Mouse (Mus musculus): ENCODE measurements around the gene Ctdspl.

Gene Ctdspl

DNA sequence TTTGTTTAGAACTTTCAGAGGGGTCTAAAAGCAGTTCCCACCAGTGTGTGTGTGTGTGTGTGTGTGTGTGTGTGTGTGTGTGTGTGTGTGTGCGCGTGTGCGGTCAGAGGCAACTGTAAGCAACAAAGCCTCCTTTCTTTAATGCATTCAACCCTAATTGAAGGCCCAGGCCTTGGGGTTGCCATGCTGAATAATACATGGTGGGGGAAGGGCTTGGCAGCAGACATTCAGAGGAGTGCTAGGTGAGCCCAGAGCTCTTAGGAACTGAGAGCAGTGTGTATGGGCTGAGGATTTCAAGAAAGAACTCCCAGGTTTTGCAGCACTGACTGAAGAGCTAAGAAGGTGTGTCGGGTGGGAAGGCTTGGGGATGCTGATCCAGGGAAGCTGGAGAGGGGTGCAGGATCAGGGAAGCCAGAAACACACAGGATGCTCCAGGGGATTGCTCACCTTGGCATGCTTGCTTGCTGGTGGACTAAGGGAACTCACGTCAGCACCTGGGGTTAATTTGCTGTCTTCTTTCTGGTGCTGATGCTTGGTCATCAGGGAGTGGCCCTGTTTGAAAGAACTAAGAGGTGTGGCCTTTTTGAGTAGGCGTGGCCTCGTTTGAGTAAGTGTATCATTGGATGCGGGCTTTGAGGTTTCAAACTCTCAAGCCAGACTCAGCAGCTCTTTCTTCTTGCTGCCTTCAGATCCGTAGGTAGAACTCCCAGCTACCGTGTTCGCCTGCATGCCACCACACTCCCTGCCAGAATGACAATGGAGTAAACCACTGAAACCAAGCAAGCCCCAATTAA, 62.7 kb downstream of the Ctdspl start:
- DNase-seq (ENCODE audit: low spot score): no peak

DNA sequence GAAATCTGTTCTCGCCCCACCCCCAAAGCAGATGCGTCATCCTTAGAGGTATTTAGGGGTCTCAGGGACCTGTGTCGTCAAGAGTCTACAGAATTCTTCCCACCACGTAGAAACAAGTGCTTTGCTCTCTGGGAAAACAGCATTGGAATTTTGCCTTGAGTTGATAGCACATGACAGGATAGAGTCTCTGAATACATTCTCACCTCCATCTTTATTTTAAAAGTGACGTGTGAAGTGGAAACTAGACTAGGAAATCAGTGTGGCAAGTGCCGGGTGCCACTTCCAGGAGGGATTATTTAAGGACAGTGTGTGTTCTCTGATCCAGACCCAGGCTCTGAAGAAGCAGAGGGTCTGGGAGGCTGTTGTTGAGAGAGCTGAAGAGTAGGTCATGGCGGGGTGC, 64.2 kb downstream of the Ctdspl start:
- no peak for DNase-seq (ENCODE audit: low spot score)

DNA sequence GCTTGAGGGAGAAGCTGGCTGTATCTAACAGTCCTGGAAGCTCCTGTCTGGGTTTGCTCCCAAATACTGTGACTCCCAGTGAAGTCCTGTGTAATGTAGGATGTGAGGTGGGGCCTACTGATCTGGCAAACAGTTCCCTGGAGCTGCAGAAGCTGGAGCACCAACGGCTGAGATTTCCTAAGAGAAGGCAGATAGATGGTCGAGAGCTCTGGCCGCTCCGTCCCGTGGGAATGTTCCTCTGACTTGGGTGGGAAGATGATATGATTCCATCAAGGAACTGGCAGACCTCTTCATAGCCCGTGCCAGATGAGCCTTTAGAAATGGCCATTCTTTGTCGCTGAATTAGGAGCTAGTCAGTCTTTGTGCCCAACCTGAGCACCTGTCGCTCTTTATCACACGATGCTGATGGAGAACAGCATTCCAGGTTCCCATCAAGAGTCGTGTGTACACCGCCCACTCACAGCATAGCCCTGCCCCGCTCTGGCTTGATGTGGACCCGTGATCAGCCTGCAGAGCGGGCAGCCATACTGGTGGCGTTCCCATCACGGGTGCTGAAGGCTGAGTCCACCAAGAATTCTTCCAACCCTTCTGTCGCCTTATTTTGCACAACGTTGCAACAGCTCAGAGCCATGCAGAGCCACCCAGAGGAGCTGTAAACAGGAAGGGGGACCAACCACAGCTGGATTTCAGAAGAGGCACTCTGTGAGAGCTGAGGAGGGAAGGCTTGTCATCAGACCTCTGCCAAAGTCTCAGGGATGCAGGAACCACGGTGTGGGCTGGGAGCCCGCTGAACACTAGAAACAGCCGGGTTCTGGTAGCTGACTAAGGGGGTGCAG, 65.7 kb downstream of the Ctdspl start:
- DNase-seq (ENCODE audit: low spot score): no peak

DNA sequence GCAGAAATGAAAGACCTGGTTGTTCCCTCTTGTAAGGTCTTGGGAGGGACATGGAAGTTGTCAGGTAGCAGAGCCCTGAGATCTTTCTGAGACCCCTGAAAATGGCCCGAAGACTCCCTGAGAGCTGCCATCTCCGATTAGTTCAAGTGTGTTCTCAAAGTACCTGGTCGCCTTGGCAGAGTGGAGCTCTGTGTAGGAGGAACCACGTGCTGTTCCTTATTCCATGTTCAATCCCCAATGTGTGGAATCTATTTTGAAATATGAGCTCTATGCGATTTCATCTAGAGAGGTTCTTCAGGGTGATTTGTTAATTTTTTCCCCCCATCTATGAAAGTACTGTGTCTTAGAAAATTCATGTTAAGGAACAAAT, 66.3 kb downstream of the Ctdspl start:
- DNase-seq (ENCODE audit: low spot score): no peak

DNA sequence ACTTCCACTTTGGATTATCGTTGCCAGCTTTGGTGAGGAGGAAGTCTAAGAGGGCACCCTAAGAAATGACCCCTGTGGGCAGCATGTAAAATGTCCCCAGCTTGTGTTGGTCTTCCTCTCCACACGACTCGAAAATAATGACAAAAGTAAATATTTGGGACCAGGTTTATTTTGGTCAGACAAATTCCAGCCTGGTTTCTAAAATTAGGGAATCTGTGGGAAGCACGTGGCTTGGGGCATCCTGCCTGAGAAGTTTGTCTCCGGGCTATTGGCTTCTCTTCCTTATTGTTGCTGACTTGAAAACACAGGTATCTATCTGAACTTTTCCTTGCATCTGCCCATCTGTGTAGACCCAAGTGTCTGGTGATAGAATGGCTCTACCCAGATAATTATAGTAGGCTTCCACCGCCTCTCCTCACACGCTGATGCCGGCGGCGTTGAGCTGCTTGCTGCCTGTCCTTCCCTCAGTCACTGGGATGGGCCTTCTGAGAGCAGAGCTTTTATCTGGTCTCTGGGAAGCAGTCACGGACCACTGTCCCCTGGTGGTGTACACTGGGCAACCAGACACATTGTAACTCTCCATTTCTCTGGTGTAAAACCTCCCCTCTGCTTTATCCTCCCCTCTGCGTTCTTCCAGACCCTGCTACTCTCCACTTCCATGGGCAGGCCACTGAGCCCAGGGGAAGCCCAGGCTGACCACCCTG, 68.4 kb downstream of the Ctdspl start:
- no peak for DNase-seq (ENCODE audit: low spot score)

DNA sequence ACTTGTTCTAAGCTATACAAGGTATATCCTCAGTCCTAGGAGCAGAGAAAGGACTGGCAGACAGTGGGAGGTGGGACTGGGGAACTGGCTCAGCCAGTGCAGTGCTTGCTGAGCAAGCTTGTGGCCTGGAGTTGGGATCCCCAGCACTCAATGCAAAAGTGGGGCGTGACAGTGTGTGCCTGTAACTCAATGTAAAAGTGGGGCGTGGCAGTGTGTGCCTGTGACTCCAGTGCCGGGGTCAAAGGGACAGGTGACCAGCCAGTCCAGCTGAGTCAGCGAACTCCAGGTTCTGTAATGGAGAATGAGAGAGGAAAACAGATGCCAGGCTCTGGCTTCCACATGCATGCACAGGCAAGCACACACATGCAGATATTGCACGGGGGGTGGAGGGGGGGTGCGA, 69.3 kb downstream of the Ctdspl start:
- DNase-seq (ENCODE audit: low spot score): no peak

DNA sequence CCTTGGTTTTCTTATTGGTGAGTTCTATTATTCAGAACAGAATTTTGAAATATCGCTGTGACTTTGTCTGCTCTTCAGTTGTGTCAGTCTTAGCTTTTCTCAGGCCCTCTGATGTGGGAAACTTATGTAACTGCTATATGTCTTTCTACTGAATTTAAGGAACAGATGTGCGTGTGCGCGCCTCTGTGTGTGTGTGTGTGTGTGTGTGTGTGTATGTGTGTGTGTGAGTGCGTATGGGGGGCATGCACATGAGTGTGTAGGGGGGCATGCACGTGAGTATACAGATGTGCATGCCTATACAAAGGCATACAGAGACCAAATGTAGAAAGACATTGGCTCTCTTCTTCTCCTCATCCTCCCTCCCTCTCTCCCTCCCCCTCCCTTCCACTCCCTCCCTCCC, 71.0 kb downstream of the Ctdspl start:
- DNase-seq (ENCODE audit: low spot score): no peak

DNA sequence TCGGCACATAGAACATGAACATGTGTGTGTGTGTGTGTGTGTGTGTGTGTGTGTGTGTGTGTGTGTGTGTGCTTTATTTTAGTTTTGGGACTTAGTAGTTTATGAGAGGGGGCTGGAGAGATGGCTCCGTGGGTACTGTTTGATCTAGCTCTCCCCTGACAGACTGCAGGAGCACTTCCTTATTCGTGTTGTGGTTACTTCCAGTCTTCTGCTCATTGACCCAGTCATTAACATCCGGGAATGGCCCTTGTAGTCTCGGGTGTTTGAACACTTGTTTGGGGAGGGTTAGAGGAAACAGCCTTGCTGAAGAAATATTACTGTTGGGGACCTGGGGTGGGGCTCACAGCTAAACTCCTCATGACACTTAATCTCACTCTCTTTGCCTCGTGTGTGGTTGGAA, 73.9 kb downstream of the Ctdspl start:
- DNase-seq (ENCODE audit: low spot score): no peak

DNA sequence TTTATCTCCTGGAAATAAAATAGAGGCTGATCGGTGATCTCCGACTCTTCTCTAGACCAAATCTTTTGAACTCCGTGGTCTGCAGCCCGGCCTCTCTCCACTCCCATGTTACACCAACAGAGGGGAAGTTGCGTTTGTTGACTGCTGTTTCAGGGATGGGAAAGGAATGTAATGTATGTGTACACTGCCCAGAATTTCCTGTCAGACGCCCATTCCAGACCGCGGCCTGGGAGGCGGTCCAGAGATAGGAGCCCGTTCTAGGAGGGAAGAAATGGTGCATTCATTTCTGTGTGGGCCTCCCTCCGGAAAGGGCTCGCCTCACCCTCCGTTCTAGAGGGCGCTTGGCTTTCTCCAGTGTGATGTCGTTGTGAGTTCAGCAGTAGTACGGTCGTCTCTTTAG, 76.0 kb downstream of the Ctdspl start:
- no peak for DNase-seq (ENCODE audit: low spot score)

DNA sequence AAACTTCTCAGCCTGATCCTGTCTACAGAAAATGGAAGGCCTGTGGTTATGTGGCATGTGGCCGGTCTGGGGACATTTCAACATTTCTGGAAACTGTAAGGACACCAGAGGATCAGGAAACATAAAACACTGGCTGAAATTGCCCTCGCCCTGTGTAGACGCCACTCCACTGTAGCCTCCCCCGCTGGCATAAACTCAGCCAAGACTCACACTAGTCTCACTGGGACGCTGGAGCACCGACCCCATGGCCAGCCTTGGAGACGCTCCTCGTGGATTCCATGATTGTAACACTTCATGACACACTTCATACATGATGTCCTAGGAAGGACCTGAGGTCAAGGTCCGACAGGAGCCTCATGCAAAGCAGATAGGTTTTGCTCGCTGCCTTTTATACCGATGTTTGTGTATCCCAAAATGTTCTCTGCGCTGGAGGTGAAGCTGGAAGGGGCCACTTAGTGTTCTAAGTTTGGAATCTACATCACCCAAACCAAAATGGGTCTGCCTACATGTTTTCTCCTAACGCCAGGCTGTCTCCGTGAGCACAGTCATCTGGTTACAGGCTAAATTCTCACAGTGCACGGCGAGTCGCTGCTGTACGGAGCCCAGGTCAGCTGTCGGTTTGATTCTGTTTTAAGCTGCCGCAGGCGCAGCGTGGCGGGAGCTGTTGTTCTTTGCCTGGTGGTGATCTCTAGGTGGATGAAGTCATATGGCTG, 77.9 kb downstream of the Ctdspl start:
- DNase-seq (ENCODE audit: low spot score): no peak

DNA sequence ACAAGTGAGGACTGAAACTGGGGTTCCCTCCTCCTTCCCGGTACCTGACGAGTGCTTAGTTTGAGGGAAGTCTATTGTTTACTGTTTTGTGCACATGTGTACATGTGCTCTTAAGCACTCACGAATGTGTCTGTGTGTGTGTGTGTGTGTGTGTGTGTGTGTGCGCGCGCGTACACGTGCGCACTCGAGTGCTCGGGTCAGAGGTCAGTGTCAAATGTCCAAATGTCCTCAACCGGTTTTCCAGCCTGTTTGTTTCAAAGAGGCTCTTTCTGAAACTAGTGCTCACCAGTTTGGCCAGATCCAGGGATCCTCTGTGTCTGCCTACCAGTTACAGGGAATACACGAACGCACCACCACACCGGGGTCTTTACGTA, 78.4 kb downstream of the Ctdspl start:
- DNase-seq (ENCODE audit: low spot score): no peak

DNA sequence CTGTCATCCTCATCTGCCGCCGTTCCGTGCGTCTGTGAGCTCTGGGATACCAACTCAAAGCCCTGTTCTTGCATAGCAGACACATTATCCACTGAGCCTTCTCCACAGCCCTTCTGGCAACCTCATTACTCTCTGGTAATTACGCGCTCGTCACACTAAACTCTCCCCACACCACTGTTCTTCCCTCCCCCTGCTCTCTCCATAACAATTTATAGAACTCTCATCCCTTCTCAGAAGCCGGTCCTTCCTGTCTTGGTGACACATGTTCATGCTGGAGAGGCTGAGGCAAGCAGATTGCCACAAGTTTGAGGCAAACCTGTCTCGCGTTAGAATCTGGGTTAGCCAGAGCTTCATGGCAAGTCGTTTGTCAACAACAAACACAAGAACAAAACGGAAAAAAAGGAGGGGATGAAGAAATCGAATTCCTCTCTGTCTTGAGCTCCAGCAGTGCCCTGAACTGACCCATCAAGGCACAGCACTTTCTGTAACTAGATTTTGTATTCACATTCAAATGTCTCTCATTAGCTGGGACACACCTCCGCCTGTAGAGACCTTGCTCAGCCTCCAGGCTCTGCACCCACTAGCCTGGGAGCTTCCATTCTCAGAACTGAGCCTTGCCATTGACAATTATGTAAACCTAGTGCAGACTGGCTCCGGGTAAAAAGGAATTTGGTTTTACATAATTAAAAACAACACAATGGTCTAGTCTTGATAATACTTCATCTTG, 79.2 kb downstream of the Ctdspl start:
- no peak for DNase-seq (ENCODE audit: low spot score)

DNA sequence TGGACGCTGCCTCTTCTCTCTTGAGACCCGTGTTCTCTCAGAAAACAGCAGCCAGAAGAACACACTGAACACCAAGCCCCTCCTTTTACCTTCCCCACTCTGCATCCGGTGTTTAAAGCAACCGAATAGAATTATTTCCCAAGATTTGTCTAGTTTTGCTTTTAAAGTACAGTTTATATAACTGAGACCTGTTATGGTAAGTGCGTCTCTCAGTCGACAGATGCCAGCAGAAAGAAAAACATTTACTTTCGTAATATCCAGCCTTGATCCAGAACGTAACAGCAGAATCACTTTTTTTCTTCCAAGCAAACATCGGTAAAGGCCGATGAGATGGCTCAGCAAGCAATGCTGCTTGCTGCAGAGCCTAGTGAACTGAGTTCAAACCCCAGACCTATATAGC, 81.0 kb downstream of the Ctdspl start:
- DNase-seq (ENCODE audit: low spot score): no peak

DNA sequence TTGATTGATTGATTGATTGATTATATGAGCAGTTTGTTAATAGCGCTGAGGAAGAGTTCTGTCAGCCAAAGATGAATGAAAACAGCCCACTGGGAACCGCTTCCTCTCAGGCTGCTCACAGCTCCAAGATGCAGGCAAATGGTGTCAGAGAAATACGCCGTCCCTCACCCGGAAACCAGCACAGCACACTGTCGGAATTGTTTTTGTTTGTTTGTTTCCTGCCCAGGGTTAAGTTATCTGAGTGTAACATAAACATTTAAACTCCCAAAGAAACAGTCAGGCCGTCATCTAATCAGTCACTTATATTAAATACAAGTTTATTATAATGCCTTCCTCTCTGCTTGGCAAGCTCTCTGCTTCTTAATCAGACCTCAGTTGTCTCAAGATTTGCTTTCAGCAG, 82.6 kb downstream of the Ctdspl start:
- DNase-seq (ENCODE audit: low spot score): no peak

DNA sequence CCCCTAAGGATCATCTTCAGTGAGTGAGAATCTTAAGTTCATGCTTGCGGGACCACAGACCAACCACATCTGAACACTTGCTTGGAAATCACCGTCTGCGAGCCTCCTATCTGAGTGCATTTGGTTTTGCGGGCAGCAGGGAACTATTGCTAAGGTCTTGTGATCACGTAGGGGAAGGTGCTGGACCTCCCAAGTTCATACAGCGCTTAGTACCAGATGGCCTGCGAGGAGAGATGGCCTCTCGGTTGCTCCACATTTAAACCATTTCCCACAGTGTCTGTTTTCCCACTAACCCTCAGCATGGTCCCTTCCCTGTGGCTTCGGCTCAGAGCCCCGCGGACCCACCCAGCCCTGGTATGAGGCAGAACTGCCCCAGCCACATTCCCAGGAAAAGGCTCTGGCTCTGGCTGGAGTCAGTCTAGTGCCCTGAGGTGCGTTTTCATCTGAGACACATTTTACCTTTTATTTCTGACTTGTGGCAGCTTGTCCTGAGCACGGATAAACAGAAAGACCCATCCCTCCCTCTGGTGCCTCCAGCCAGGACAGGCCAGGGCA, 84.0 kb downstream of the Ctdspl start:
- no peak for DNase-seq (ENCODE audit: low spot score)

DNA sequence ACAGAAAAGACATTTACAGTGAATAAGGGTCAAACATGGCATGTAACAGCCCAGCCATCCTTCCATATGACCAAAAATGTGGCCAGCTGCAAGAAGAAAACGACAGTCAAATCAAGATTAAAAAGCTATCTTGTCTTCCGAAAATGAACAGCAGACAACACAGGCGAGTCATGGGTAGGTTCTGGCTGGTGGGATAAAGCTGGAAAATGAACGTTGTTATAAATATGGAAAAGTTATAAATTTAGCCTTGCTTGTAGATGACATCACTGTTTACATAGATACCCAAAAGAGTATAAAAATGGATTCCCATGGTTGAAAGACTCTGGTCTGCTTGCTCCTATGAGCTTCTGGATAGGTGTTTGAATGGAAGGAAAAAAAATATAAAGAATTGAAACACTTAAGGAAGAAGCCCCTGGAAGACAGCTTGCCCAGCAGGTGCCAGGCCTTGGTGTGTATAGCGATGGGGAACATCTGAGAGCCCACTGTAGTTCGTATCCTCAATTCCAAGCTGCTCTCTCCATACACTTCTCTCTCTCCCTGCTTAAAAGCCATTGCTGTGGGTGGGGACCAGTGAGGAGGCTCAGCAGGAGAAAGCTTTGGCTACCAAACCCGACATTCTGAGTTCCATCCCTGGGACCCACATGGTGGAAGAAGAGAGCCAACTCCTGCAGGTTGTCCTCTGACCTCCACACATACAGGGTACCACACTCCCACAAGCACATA, 90.7 kb downstream of the Ctdspl start:
- DNase-seq (ENCODE audit: low spot score): no peak

DNA sequence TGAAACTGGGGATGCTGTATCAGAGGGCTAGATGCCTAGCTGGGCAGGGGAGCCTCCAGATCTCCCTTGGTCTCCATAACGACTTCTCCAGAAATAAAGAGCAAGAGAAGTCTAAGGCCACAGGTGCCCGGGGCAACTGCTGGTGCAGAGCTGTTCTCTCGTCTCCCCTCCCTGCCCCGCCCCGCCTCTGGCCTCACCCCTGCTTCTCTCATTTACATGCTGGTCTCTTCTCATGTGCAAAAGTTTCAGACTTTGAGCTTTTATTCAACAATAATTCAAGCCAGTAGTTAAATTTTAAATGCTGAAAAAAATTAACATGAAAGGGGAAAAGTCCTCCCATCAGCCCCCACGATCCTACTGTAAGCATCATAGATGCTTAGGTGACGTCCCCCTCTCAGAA, 95.5 kb downstream of the Ctdspl start:
- DNase-seq (ENCODE audit: low spot score): no peak

DNA sequence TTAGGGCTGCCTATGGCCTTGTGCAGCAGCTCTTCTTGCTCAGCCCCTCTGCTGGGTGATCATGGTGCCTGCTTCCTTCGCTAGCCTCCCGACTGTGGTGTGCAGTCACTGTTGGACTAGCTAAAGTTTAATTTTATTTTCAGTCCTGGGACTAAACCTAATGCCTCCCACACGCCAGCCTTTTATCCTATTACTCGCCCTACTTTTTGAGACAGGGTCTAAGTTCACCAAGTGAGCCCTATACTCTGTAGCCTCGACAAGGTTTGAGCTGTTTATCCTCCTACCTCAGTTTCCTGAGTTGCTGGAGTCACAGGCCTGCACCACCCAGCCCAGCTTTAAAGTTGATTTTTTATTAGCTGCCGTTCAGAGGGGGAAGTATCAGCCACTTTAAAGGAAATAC, 99.0 kb downstream of the Ctdspl start:
- no peak for DNase-seq (ENCODE audit: low spot score)

DNA sequence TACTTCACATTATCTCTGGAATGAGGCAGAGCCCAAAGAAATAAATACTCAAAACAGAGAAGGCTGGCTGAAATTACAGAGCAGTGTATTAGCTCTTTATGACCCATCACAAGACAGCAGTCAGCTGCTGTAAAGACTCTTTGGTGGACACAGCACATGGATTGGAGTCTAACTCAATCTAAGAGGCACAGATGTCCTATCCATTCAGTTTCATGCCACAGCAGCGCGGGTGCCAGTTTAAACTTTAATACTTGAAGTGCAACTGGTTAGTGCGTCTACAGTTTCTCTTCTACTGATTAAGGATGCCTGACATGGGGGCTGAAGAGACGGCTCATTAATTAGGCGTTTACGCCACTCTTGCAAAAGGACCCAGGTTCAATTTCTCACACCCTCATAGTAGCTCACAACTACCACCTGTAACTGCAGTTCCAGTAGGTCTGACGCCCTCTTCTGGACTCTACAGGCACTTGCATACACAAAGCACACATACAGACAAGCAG, 99.6 kb downstream of the Ctdspl start:
- DNase-seq (ENCODE audit: low spot score): no peak

DNA sequence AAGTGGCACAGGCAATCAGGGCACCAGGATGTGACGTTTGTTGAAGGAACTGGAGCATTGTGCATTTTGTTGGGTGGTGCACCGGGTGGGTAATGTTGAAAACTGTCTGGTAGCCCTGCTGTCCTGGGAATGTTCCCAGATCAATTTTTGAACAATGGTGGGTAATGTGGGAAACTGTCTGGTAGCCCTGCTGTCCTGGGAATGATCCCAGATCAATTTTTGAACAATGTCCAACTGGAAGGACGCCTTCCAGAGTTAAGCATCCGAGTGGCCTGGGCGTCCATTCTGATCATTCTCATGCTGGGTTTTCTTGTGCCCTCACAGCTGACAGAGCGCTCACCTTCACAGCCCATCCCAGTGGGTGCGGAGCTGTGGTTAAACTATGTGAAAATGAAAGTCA, 101.1 kb downstream of the Ctdspl start:
- DNase-seq (ENCODE audit: low spot score): no peak

All from ovary, postnatal 36 days (tissue).